Mouse (Mus musculus) cerebellum, postnatal 14 days (tissue): ENCODE data around the gene Magea3.
"Not testable (repeated sequence)": the region's sequence is repeated elsewhere in the genome, so short reads cannot be mapped to it uniquely, and the experiment has no call there.

ENCODE experiments used
- DNase-seq, 2 experiments: peaks; one replicate each; pipeline ENCODE4 v3.0.0; 2021; ENCODE audit warnings: mixed read lengths in 2 of 2

Gene Magea3

GRCm38 (mm10) chrX:154949405-154949804, at the start of gene Magea3:
Gene Magea3 (minus strand): TSS chrX:154949505.
- DNase-seq = not testable (repeated sequence)

- not testable (repeated sequence) for DNase-seq
These were observed 46.4 kb upstream of the Magea3 start, which contains the start of gene Magea8 for GRCm38 (mm10) chrX:154995750-154996149. Gene Magea8 (minus strand): TSS chrX:154995850.

GRCm38 (mm10) chrX:154935887-154936286, 13.4 kb downstream of the Magea3 start, which contains the start of gene Magea6:
Gene Magea6 (minus strand): TSS chrX:154935987.
- not testable (repeated sequence) for DNase-seq
